Mouse (Mus musculus) 3134 (cell line): ENCODE data around the gene Mum1.
A peak's percentile ranks its signal among the peaks of the same experiment; 100 is the strongest.

ENCODE experiments used
- DNase-seq: peaks from one replicate; pipeline ENCODE4 v3.0.0-alpha.2; 2011; ENCODE audit warnings: low spot score; ENCODE audit not compliant: insufficient read length; ENCODE audit errors: extremely low read depth

Gene Mum1

GRCm38 (mm10) chr10:80248971-80249640 is 22.9 kb downstream of the Mum1 start, which contains the start of gene Ndufs7:
TSS of gene Ndufs7 (plus strand) at chr10:80249121.
- DNase-seq, result peak; percentile 94

DNA sequence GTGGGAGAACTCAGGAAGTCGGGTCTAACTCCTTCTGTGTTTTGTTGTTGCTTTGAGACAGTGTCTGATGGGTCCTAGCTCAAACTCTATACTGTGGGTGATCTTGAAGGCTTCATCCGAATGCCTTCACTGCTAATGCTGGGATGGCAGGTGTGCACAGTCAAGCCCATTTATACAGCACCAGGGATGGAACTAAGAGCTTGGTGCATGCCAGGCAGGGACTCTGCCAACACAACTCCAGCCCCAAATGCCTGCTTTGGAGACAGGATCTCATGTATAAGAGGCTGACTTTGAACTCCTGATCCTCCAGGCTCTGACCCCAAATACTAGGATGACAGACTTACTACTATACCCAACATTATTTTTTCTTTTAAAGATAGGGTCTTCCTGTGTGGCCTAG is 23.8 kb downstream of the Mum1 start:
- no peak for DNase-seq

- DNase-seq, result no peak
Measured at GRCm38 (mm10) chr10:80250573-80250972, 24.3 kb downstream of the Mum1 start.

GRCm38 (mm10) chr10:80252011-80252410 is 25.8 kb downstream of the Mum1 start:
- no peak for DNase-seq

DNA sequence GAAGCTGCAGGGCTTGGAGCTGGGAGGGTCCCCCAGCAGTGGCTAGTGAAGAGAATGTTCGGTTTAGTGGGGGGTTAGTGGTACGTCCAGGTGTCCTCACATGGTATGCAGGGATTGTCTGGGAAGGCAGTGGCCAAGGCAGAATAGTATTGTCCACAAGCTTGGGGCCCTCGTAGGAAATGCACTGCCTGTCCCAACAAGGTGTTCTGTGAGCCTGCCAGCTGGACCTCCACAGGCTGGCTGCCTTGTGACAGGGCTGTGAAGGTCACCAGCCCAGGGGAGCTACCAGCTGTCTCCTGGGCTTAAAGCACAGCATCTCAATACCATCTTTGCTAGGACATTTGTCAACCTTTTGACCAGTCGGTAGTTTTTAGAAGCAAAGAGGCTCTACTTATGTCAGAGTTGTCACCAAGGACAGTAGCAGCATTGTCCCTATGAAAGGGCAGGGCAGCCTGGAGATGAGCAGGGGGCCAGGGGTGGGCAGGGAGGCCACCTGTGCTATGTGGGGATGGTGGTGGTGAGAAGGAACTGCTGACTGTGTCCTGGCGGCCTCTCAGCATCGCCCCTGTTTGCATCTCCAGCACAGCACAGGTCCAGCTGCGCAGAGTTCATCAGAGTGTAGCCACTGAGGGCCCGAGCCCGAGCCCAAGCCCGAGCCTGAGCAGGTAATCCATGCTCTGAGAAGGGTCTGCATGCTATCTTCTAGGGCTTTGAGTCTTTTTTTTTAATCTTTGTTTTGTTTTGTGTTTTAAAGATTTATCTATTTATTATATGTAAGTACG is 26.4 kb downstream of the Mum1 start:
- no peak for DNase-seq

DNA sequence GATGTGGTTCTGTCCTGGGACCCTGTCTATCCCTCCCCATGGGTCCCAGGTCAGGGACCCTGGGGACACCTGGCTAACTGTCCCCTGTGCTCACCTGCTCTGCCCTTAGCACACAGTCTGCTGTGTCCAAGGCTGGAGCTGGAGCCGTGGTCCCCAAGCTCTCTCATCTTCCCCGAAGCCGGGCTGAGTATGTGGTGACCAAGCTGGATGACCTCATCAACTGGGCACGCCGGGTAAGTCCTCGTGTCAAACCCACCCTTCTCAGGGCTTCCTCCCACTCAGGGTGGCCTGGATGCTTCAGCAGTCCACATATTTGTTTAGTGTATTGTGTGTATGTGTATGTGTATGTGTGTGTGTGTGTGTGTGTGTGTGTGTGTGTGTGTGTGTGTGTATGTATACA is 27.3 kb downstream of the Mum1 start:
- DNase-seq, result no peak

DNA sequence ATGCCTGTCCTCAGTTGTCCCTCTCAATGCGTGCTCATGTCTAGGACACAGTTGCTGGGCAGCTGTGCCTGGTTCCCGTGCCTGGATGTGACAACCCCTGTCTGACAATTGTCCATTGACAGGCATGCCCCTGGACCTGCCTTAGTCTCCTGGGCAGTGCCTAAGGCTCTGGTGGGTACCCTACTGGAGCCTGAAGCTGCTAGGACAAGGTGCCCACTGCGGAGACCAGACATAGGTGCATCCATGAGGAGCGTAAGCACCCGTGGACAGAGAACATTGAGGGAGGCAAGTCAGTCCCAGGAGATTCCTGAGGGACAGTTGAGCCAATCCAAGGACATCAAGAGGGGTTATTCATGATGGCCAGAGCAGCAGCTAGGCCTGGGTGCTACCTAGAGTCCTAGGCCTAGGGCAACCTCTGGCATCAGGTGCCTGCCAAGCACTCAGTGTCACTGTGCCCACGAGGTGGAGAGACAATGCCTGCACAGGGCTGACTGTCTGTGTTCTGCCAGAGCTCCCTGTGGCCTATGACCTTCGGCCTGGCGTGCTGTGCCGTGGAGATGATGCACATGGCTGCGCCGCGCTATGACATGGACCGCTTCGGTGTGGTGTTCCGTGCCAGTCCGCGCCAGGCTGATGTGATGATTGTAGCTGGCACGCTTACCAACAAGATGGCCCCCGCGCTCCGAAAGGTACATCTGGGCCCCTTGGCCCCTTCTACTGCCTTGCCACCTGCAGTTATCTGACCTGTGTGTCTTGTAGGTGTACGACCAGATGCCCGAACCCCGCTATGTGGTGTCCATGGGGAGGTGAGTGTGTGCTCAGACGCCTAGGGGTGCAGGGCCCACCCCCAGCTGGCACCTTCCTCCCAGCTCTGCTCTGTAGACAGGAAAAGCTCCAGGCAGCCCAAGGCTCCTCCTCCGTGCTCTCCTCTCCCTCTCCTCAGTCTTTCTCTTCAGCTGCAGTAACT is 28.4 kb downstream of the Mum1 start:
- DNase-seq, result no peak

GRCm38 (mm10) chr10:80255881-80256535 is 29.8 kb downstream of the Mum1 start:
- no peak for DNase-seq

- no peak for DNase-seq
Measured at GRCm38 (mm10) chr10:80257936-80258335, 31.7 kb downstream of the Mum1 start.

DNA sequence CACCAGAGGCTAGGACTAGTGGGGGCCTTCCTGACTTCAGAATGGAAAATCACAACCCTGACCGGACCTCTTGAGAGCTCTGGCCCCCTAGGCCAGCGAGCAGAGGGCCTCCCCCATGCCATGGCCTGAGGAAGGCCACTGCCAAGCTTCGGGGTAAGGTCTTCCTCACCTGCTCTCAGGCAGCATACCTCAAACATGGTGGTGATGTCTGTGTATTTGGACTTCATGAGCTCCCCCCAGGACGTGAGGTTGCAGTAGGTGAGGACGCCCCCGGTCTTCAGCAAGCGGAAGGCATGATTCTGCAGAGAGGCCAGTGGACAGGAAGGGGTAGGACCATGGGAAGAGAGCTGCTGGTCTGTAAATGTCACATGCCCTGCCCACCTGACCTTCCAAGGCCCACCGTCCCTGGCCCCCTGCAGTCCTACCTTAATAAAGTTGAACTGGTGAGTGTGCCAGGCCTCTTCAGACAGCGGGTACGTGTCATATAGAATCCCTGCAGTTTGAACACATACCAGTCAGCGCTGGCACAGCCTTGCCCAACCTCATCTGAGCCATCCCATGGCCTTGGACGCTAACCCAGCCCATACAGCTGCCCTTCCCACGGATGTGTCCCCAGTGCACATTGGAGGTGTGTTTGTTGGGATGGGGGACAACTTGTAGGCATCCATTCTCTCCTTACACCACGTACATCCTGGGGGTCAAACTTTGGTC is 32.7 kb downstream of the Mum1 start:
- no peak for DNase-seq

DNA sequence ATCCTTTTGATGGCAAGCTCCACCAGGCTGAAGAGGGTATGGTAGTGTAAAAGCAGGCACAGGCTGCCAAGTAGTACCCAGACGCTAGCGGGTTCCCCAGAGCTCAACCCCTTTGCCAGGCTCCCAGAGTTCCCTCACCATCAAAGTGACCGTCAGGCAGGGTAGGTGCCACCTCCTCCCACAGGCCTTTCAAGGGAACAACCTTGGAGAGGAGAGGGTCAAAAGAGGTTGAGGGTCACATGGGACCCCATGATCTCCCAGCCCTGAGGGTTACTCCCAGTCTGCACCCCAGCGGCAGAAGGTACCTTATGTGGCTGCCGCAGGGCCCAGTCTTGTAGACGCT is 33.2 kb downstream of the Mum1 start:
- no peak for DNase-seq

GRCm38 (mm10) chr10:80259861-80260641 is 33.8 kb downstream of the Mum1 start:
- DNase-seq, result peak; percentile 70

- peak; percentile 99 for DNase-seq
Measured at GRCm38 (mm10) chr10:80260642-80261584, 34.7 kb downstream of the Mum1 start, which contains the start of the genes Gamt and Dazap1. TSS of gene Gamt (minus strand) at chr10:80261012. TSS of gene Dazap1 (plus strand) at chr10:80261486.

DNA sequence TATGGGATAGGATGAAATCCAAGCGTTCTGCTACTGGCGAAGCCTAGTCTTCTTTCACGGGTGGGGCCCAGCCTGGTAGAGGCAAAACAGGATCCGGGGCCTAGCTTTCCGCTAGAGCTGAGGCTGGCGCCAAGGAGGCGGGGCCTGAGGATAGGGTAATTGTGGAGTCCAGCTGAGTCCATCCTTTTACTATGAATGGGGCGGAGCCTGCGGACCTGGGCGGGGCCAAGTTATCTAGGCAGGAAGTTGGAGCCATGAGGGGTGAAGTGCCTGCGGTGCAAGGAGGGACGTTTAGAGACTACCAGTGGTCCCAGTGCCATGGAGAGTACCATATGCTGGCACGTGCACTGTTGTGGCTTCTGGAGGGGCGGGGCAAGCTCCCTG is 35.3 kb downstream of the Mum1 start:
- DNase-seq, result peak; percentile 96

DNA sequence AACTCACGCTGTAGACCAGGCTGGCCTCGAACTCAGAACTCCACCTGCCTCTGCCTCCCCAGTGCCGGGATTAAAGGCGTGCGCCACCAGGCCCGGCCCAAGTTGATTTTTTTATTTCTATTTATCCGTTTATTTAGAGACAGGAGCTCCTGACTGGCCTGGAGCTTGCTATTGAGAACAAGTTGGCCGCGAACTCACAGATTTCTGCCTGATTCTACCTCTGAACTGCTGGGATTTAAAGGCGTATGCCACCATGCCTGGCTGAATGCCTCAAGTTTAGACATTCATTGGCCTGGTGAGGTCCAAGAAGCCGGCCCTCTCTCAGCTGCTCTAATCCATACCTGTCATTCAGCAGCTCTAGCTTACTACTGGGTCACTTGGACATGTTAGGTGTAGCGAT is 35.9 kb downstream of the Mum1 start:
- no peak for DNase-seq

- DNase-seq, result no peak
Measured at GRCm38 (mm10) chr10:80262776-80263365, 36.6 kb downstream of the Mum1 start.

DNA sequence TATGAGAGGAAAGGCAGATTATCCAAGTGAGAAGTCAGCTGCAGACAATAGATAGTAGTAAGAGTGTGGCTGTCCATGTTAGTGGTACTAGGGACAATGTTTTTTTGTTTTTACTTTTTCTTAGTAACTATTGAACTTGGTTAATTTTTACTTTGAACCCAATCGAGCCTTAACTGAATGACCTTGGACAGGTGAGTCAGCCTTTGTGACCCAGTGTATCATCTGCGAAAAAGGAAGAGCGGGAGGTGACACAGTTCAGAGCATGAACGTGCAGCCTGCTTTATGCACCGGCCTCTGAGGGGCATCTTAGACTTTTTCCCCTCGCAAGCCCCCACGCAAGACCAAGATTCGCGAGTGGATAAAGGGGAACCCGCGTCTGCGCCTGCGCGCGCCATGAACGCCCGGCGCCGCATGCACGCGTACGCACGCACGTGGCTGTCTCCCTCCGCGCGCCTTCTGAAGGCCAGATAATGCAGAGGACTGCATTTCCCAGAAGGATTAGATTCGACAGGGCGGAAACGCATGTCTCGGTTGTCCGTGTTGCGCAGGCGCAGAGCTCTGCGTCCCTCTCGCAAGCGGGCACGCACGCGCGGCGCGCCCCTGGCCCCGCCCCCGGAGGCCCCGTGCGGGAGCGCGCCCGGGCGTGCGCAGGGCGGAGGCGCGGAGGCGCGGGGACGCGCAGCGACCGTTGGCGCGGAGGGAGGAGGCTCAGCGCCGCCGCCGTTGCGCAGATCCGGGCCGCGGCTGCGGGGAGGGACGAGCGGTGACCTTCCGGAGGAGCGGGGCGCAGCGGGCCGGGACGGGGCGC is 38.3 kb downstream of the Mum1 start:
- peak; percentile 93 for DNase-seq
